Mouse (Mus musculus): ENCODE data around the gene Mapk3. TPM values are rescaled to one million over a fixed set of nuclear protein-coding genes. Genes with fewer than 3 reads are reported as not detected.

Mapk3 gene
- total and polyA plus RNA-seq, 2 experiments from 2014 or later = 120 to 145 TPM

DNA sequence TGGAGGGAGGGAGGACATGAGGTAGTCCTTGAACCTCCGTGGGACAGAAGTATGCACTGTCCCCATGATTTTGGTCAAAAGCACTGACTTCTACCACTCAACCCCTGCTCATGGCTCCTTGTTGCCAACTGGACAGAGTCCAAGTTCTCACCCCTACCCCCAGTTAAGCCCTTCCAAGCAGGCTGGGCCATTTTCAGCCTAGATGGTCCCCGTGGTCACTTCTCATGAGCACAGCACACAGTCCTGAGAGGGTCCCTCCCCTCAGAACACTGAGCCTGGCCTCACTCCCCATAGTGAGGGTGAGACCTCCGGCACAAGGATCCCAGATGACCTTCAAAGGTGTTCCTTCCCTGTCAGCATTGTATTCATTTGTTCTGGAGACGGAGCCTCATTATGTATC is 29.7 kb downstream of the Mapk3 start:
- peaks cover 3% of the 10 kb centered on the region; the same call in 1 of the 2 replicates for H3K4me1 ChIP-seq (ENCODE audit: insufficient read depth, low read length)
- no peak overlapping the region for H3K4me2 ChIP-seq (ENCODE audit: low read depth, low read length, poor library complexity, severe bottlenecking)
- DNase-seq (ENCODE audit: low spot score) (no peak), ATAC-seq (ENCODE audit: low FRiP score) (no peak)
- H3K27ac ChIP-seq (ENCODE audit: low read depth, low read length) = no peak overlapping the region
- no peak overlapping the region for H3K9ac ChIP-seq (replicated peaks; ENCODE audit: low read length, poor library complexity, severe bottlenecking)
- peaks cover 51% of the 10 kb centered on the region for H3K36me3 ChIP-seq (ENCODE audit: insufficient read depth, low read length)
- no peak overlapping the region for H3K4me3 ChIP-seq (ENCODE audit: low read depth, low read length)
- H3K27me3 ChIP-seq (ENCODE audit: insufficient read depth, low read length) = no peaks in the 10 kb centered on the region
- H3K9me3 ChIP-seq (ENCODE audit: low read length) = no peaks in the 10 kb centered on the region
- no peak for TF ChIP-seq CTCF (IDR thresholded peaks at IDR 0.05)
- 92% methylated on average over 4 of the region's 4 CpGs for WGBS

DNA sequence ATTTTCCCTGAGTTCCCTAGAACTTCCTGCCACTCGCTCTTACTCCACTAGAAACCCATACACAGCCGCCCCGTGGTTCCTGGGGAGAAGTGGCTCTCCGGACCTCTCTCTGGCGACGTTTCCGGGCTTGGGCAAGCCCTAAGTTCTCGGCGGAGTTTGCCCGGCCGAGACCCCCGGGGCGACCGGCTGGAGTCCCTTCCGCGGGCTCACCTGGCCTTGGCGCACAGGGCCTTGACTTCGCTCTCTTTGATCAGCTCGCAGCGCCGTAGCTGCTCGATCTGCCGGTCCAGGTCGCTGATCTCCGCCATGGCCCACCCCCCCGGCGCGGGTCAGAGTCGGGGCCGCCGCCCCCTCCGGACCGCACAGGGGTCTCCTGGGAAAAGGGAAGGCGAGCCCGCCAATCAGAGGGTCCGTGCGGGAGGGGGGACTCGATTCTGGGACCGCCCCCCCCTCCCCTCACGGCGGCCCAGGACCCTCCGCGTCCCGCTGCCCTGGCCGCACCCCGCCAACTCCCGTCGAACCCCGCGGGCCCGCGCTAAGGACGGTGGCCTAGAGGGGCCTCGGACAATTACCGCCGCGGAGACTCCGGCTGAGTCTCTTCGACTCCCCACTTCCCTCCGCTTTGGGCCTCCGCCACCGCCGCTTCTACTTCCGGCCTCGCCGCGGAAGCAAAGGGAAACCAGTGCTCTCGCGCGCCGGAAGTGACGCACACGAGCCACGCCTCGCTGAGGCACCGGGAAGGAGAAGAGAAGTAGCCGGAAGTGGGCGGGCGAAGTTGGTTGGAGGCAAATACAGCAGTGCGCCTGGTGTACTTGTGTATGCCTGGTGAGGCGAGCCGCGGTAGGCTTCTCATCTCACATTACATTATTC is 32.7 kb downstream of the Mapk3 start, which contains the start of gene Ppp4c:
Ppp4c (minus strand) TSS at position 646 of the 870 bp plus-strand sequence.
- Histone ChIP-seq H3K4me3 (ENCODE audit: low read depth, low read length) (peak within 1 kb of the TSS; percentile 57), H3K36me3 (ENCODE audit: insufficient read depth, low read length) (peaks cover 46% of the 10 kb centered on the region), H3K9me3 (ENCODE audit: low read length) (no peaks in the 10 kb centered on the region), H3K4me2 (ENCODE audit: low read depth, low read length, poor library complexity, severe bottlenecking) (peak within 1 kb of the TSS; percentile 72), H3K27ac (ENCODE audit: low read depth, low read length) (peak within 1 kb of the TSS; percentile 73), H3K4me1 (ENCODE audit: insufficient read depth, low read length) (peaks cover 3% of the 10 kb centered on the region; the same call in 1 of the 2 replicates), H3K27me3 (ENCODE audit: insufficient read depth, low read length) (no peaks in the 10 kb centered on the region), H3K9ac (replicated peaks; ENCODE audit: low read length, poor library complexity, severe bottlenecking) (peak within 1 kb of the TSS; percentile 58)
- ATAC-seq (ENCODE audit: low FRiP score) = peak; percentile 92
- no peak for TF ChIP-seq CTCF (IDR thresholded peaks at IDR 0.05)
- peak; percentile 98 for DNase-seq (ENCODE audit: low spot score)
- under 1% methylated on average over 65 of the region's 83 CpGs for WGBS

DNA sequence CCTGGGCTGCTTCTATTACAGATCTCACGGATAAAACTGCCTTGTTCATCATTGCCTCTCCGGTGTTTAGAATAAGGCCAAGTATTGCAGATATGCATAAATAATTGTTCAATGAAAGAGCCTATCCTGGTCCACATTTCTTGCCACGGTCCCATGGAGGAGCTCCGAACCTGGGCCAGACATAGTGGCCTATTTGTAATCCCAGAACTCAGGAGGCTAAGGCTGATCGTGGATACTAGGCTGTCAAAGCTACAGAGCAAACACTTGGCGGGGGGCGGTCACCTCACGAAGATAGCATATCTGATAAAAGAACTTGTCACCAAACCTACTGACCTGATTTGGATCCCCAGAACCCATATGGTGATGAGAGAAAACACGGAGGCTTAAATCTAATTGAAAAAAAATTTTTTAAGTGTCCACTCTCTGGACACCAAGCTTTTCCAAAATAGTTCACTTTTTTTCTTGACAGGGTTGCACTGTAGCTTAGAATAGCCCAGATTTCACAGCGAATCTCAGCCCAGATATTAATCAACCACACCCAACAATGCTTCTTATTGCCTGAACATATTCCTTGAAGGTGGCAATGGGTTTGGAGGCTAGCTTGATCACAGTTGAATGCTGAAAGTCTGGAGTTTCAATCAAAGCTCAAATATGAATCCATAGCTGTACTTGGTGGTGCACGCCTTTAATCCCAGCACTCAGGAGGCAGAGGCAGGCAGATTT is 33.5 kb downstream of the Mapk3 start:
- 30% methylated on average over 11 of the region's 11 CpGs for WGBS
- Histone ChIP-seq H3K36me3 (ENCODE audit: insufficient read depth, low read length) (peaks cover 38% of the 10 kb centered on the region), H3K27ac (ENCODE audit: low read depth, low read length) (peak overlapping the region; percentile 73), H3K4me2 (ENCODE audit: low read depth, low read length, poor library complexity, severe bottlenecking) (peak overlapping the region; percentile 60), H3K4me3 (ENCODE audit: low read depth, low read length) (peak overlapping the region; percentile 57), H3K4me1 (ENCODE audit: insufficient read depth, low read length) (peaks cover 8% of the 10 kb centered on the region; the same call in 1 of the 2 replicates), H3K27me3 (ENCODE audit: insufficient read depth, low read length) (no peaks in the 10 kb centered on the region), H3K9me3 (ENCODE audit: low read length) (no peaks in the 10 kb centered on the region), H3K9ac (replicated peaks; ENCODE audit: low read length, poor library complexity, severe bottlenecking) (peak overlapping the region; percentile 58)
- peak; percentile 12; the same call in 1 of the 2 replicates for ATAC-seq (ENCODE audit: low FRiP score)
- TF ChIP-seq CTCF (IDR thresholded peaks at IDR 0.05) = no peak
- DNase-seq (ENCODE audit: low spot score) = no peak

DNA sequence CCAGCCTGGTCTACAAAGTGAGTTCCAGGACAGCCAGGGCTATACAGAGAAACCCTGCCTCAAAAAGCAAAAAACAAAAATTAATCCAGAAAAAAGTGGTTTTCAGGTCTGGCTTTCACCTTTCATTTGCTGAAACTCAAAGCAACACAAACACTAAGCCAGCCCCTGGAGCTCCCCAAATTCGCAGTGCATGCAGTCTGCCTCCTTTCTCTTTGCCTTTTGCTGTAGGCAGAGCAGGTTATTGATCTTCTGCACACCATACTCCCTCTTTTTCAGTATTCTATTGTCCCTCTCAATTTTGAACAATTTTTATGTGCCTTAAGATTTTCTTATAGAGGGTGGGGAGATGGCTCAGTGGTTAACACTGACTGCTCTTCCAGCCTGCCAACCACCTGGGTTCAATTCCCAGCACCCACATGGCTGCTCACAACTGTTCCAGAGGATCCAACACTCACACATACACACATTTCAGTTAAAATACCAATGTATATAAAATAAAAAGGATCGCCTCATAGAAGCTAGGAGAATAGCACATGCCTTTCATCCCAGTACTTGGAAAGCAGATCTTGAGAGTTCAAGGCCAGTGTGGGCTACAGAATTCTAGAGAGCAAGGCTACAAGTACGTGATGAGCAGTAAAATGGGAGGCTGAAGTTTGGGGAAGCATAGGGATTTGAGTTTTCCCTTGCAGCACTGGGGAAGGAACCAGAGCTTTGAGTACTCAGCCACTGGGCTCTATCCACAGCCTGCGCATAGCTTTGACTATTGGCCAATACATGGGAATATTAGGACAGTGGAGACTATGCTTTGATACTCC is 34.3 kb downstream of the Mapk3 start:
- Histone ChIP-seq H3K9ac (replicated peaks; ENCODE audit: low read length, poor library complexity, severe bottlenecking) (no peak overlapping the region), H3K27ac (ENCODE audit: low read depth, low read length) (no peak overlapping the region), H3K36me3 (ENCODE audit: insufficient read depth, low read length) (peaks cover 30% of the 10 kb centered on the region), H3K4me1 (ENCODE audit: insufficient read depth, low read length) (peaks cover 8% of the 10 kb centered on the region; the same call in 1 of the 2 replicates), H3K4me2 (ENCODE audit: low read depth, low read length, poor library complexity, severe bottlenecking) (no peak overlapping the region), H3K4me3 (ENCODE audit: low read depth, low read length) (no peak overlapping the region), H3K9me3 (ENCODE audit: low read length) (no peaks in the 10 kb centered on the region), H3K27me3 (ENCODE audit: insufficient read depth, low read length) (no peaks in the 10 kb centered on the region)
- TF ChIP-seq CTCF (IDR thresholded peaks at IDR 0.05) = no peak
- DNase-seq (ENCODE audit: low spot score) (no peak), ATAC-seq (ENCODE audit: low FRiP score) (no peak)
- WGBS = 76% methylated on average over 4 of the region's 4 CpGs

DNA sequence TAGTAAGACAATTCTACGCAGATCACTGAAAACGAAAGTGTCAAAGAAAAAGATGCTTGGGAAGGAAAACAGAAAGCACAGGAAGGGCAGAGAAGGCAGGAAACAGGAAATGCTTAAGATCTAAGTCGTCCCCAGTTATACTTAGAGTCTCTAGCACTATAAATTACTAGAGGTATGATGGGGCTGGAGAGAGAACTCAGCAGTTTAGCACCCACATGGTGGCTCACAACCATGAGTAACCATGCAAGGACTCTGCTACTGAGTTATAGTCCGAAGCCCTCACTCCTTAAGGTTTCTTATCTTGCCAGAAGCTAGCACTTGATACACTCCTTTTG is 34.8 kb downstream of the Mapk3 start:
- H3K9ac ChIP-seq (replicated peaks; ENCODE audit: low read length, poor library complexity, severe bottlenecking) = no peak overlapping the region
- H3K9me3 ChIP-seq (ENCODE audit: low read length) = no peaks in the 10 kb centered on the region
- 77% methylated on average over 4 of the region's 4 CpGs for WGBS

More for the DNA sequence above, 34.8 kb downstream of the Mapk3 start:
- Histone ChIP-seq H3K27ac (ENCODE audit: low read depth, low read length) (no peak overlapping the region), H3K36me3 (ENCODE audit: insufficient read depth, low read length) (peaks cover 24% of the 10 kb centered on the region), H3K27me3 (ENCODE audit: insufficient read depth, low read length) (no peaks in the 10 kb centered on the region), H3K4me3 (ENCODE audit: low read depth, low read length) (no peak overlapping the region), H3K4me2 (ENCODE audit: low read depth, low read length, poor library complexity, severe bottlenecking) (no peak overlapping the region), H3K4me1 (ENCODE audit: insufficient read depth, low read length) (peaks cover 8% of the 10 kb centered on the region; the same call in 1 of the 2 replicates)
- DNase-seq (ENCODE audit: low spot score) = no peak
- no peak for ATAC-seq (ENCODE audit: low FRiP score)
- no peak for TF ChIP-seq CTCF (IDR thresholded peaks at IDR 0.05)

All from midbrain, postnatal 0 days (tissue).